Mouse (Mus musculus): ENCODE measurements around the gene Uso1. TPM values are rescaled to one million over a fixed set of nuclear protein-coding genes. Genes with fewer than 3 reads are reported as not detected.
A peak's percentile ranks its signal among the peaks of the same experiment; 100 is the strongest.

Uso1 gene
- 47.9 and 50.1 TPM in 2 replicates for polyA plus RNA-seq (2016; fragmentation: Nextera tagmentation; extraction: Ambion mirVana)

- peak within 1 kb of the TSS; percentile 84 for H3K27ac ChIP-seq
- peak within 1 kb of the TSS; percentile 87 for H3K4me3 ChIP-seq (replicated peaks)
- peaks cover 33% of the 10 kb centered on the region for H3K4me1 ChIP-seq (replicated peaks)
- no peaks in the 10 kb centered on the region for H3K9me3 ChIP-seq
- peak; percentile 96 for ATAC-seq (ENCODE audit: insufficient number of reproducible peaks, insufficient read depth, low FRiP score, low TSS enrichment, low read depth)
- peak within 1 kb of the TSS; percentile 84 for H3K9ac ChIP-seq (replicated peaks)
- under 1% methylated on average over 54 of the region's 59 CpGs for WGBS
- H3K36me3 ChIP-seq: no peaks in the 10 kb centered on the region; the same call in 1 of the 2 replicates
- no peaks in the 10 kb centered on the region for H3K27me3 ChIP-seq
- H3K4me2 ChIP-seq: peak within 1 kb of the TSS; percentile 62
Observed at GRCm38 (mm10) chr5:92137239-92138046, at the start of gene Uso1. Gene Uso1 (plus strand): TSS chr5:92137938.

GRCm38 (mm10) chr5:92093263-92094061, 44.3 kb upstream of the Uso1 start:
- H3K27me3 ChIP-seq: no peaks in the 10 kb centered on the region
- H3K9me3 ChIP-seq: no peaks in the 10 kb centered on the region
- no peak overlapping the region for H3K27ac ChIP-seq
- peaks cover 11% of the 10 kb centered on the region for H3K4me1 ChIP-seq (replicated peaks)
- no peak overlapping the region for H3K9ac ChIP-seq (replicated peaks)
- no peak overlapping the region for H3K4me3 ChIP-seq (replicated peaks)
- no peak overlapping the region for H3K4me2 ChIP-seq
- no peak for ATAC-seq (ENCODE audit: insufficient number of reproducible peaks, insufficient read depth, low FRiP score, low TSS enrichment, low read depth)
- H3K36me3 ChIP-seq: no peaks in the 10 kb centered on the region
- 64% methylated on average over 15 of the region's 15 CpGs for WGBS

GRCm38 (mm10) chr5:92094062-92094415, 43.7 kb upstream of the Uso1 start:
- 64% methylated on average over 3 of the region's 3 CpGs for WGBS
- no peak overlapping the region for H3K4me2 ChIP-seq
- H3K4me3 ChIP-seq (replicated peaks): no peak overlapping the region
- H3K36me3 ChIP-seq: no peaks in the 10 kb centered on the region
- no peak overlapping the region for H3K27ac ChIP-seq
- H3K27me3 ChIP-seq: no peaks in the 10 kb centered on the region
- no peak for ATAC-seq (ENCODE audit: insufficient number of reproducible peaks, insufficient read depth, low FRiP score, low TSS enrichment, low read depth)
- H3K9me3 ChIP-seq: no peaks in the 10 kb centered on the region
- no peak overlapping the region for H3K9ac ChIP-seq (replicated peaks)
- peaks cover 15% of the 10 kb centered on the region for H3K4me1 ChIP-seq (replicated peaks)

- Histone ChIP-seq H3K36me3 (no peaks in the 10 kb centered on the region), H3K9me3 (no peaks in the 10 kb centered on the region), H3K9ac (replicated peaks) (no peak overlapping the region), H3K4me3 (replicated peaks) (no peak overlapping the region), H3K27me3 (no peaks in the 10 kb centered on the region), H3K4me1 (replicated peaks) (peaks cover 15% of the 10 kb centered on the region), H3K27ac (no peak overlapping the region), H3K4me2 (no peak overlapping the region)
- WGBS: 92% methylated on average over 6 of the region's 6 CpGs
- no peak for ATAC-seq (ENCODE audit: insufficient number of reproducible peaks, insufficient read depth, low FRiP score, low TSS enrichment, low read depth)
Observed at GRCm38 (mm10) chr5:92096786-92097185, 41.0 kb upstream of the Uso1 start.

- Histone ChIP-seq H3K4me2 (peak overlapping the region; percentile 42), H3K9ac (replicated peaks) (no peak overlapping the region), H3K4me1 (replicated peaks) (peaks cover 15% of the 10 kb centered on the region), H3K4me3 (replicated peaks) (no peak overlapping the region), H3K9me3 (no peaks in the 10 kb centered on the region), H3K27ac (peak overlapping the region; percentile 65), H3K36me3 (no peaks in the 10 kb centered on the region), H3K27me3 (no peaks in the 10 kb centered on the region)
- no peak for ATAC-seq (ENCODE audit: insufficient number of reproducible peaks, insufficient read depth, low FRiP score, low TSS enrichment, low read depth)
- 84% methylated on average over 4 of the region's 4 CpGs for WGBS
Observed at GRCm38 (mm10) chr5:92097779-92098178, 40.0 kb upstream of the Uso1 start.

GRCm38 (mm10) chr5:92098351-92099109, 39.2 kb upstream of the Uso1 start:
- peak; percentile 52; the same call in 1 of the 2 replicates for ATAC-seq (ENCODE audit: insufficient number of reproducible peaks, insufficient read depth, low FRiP score, low TSS enrichment, low read depth)
- H3K9ac ChIP-seq (replicated peaks): peak overlapping the region; percentile 12; the same call in 1 of the 2 replicates
- peak overlapping the region; percentile 42 for H3K4me2 ChIP-seq
- H3K27me3 ChIP-seq: no peaks in the 10 kb centered on the region
- H3K4me3 ChIP-seq (replicated peaks): no peak overlapping the region
- peaks cover 15% of the 10 kb centered on the region for H3K4me1 ChIP-seq (replicated peaks)
- H3K36me3 ChIP-seq: no peaks in the 10 kb centered on the region
- H3K27ac ChIP-seq: peak overlapping the region; percentile 65
- 24% methylated on average over 13 of the region's 13 CpGs for WGBS
- no peaks in the 10 kb centered on the region for H3K9me3 ChIP-seq

- no peak for ATAC-seq (ENCODE audit: insufficient number of reproducible peaks, insufficient read depth, low FRiP score, low TSS enrichment, low read depth)
- Histone ChIP-seq H3K4me1 (replicated peaks) (peaks cover 17% of the 10 kb centered on the region), H3K9ac (replicated peaks) (no peak overlapping the region), H3K9me3 (no peaks in the 10 kb centered on the region), H3K36me3 (no peaks in the 10 kb centered on the region), H3K4me2 (no peak overlapping the region), H3K27ac (no peak overlapping the region), H3K4me3 (replicated peaks) (no peak overlapping the region), H3K27me3 (no peaks in the 10 kb centered on the region)
- WGBS: 89% methylated on average over 8 of the region's 8 CpGs
Observed at GRCm38 (mm10) chr5:92101601-92102000, 36.1 kb upstream of the Uso1 start.

GRCm38 (mm10) chr5:92103062-92103461, 34.7 kb upstream of the Uso1 start:
- no peak for ATAC-seq (ENCODE audit: insufficient number of reproducible peaks, insufficient read depth, low FRiP score, low TSS enrichment, low read depth)
- Histone ChIP-seq H3K4me2 (no peak overlapping the region), H3K4me1 (replicated peaks) (peaks cover 15% of the 10 kb centered on the region), H3K9ac (replicated peaks) (no peak overlapping the region), H3K9me3 (no peaks in the 10 kb centered on the region), H3K27ac (no peak overlapping the region), H3K4me3 (replicated peaks) (no peak overlapping the region), H3K27me3 (no peaks in the 10 kb centered on the region), H3K36me3 (no peaks in the 10 kb centered on the region)
- 52% methylated on average over 6 of the region's 6 CpGs for WGBS

- 71% methylated on average over 13 of the region's 13 CpGs for WGBS
- H3K4me3 ChIP-seq (replicated peaks): no peak overlapping the region
- no peaks in the 10 kb centered on the region for H3K36me3 ChIP-seq
- H3K4me1 ChIP-seq (replicated peaks): peaks cover 7% of the 10 kb centered on the region
- H3K27me3 ChIP-seq: no peaks in the 10 kb centered on the region
- ATAC-seq (ENCODE audit: insufficient number of reproducible peaks, insufficient read depth, low FRiP score, low TSS enrichment, low read depth): no peak
- H3K4me2 ChIP-seq: no peak overlapping the region
- H3K27ac ChIP-seq: no peak overlapping the region
- no peaks in the 10 kb centered on the region for H3K9me3 ChIP-seq
- no peak overlapping the region for H3K9ac ChIP-seq (replicated peaks)
Observed at GRCm38 (mm10) chr5:92103816-92104415, 33.8 kb upstream of the Uso1 start.

- H3K9me3 ChIP-seq: no peaks in the 10 kb centered on the region
- 43% methylated on average over 10 of the region's 10 CpGs for WGBS
- no peaks in the 10 kb centered on the region for H3K27me3 ChIP-seq
- peaks cover 7% of the 10 kb centered on the region for H3K4me1 ChIP-seq (replicated peaks)
- no peak overlapping the region for H3K4me3 ChIP-seq (replicated peaks)
- ATAC-seq (ENCODE audit: insufficient number of reproducible peaks, insufficient read depth, low FRiP score, low TSS enrichment, low read depth): no peak
- no peaks in the 10 kb centered on the region for H3K36me3 ChIP-seq
- H3K4me2 ChIP-seq: no peak overlapping the region
- no peak overlapping the region for H3K27ac ChIP-seq
- no peak overlapping the region for H3K9ac ChIP-seq (replicated peaks)
Observed at GRCm38 (mm10) chr5:92106327-92107125, 31.2 kb upstream of the Uso1 start.
